Mouse (Mus musculus) CH12F3 (cell line): ENCODE measurements around the gene Abhd11.
"Not testable (repeated sequence)": the region's sequence is repeated elsewhere in the genome, so short reads cannot be mapped to it uniquely, and the experiment has no call there.

ENCODE experiments used
- in situ Hi-C: fragments of 300-500 bp; cut with MboI; formaldehyde crosslinking; loops from 2 replicates; pipeline ENCODE4 v1.14.3; 2020; ENCODE audit warnings: low sequenced_read_pairs

Abhd11 gene

DNA sequence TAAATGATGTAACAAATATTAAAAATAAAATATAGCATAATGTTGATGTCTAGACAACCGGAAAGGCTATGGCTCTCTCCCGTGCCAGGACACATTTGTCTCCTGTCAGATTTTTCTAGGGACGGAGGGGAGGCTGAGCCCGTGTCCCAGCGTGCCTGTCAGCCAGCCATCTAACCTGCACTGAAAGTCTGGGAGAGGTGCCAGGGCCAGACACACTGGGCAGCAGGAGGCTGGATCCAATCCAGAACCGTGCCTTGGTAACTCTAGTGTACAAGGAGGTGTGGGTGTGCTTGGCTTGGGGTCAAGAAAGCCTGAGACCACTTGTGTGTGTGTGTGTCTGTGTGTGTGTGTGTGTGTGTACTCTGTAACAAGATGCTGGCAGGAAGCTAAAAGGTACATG is 12.9 kb downstream of the Abhd11 start:
- in situ Hi-C loops: no loop called here

DNA sequence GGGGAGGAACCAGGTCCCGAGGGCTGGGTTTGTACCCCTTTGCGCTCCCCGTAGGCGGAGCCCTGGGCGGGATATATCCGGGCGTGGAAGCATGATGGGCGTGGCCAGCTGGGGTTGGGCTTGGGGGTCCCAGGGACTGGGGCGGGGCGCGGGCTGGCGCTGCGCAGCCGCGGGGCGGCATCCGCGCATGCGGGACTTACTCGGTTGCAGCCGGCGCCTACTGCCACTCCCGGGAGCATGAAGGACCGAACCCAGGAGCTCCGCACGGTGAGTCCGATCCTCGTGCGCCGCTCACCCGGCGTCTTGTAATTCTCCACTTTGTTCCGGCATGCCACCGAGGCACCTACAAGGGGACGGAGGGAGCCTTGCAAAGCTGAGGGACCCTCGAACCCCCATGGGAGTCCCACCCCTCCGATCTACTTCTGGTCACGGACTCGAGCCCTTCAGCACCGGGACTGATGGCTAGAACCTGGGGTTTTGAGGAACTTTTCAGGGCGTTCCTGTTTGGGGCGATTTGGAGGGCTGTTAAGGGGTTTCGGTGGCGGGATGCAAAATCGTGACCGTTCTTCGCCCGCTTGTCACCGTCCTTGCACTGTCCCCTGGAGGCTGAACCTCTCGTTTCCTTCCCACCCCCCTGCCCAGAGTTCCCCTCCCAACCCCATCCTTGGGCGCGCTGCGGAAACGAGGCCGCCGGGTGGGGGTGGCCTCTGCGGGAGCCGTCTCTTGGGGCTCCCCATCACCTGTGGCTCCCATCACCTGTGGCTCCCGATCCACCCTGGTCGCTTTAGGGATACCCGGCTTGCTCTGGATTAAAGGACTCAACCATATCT is 14.6 kb downstream of the Abhd11 start, which contains the start of gene Stx1a:
TSS of gene Stx1a (plus strand) at position 139 of the 830 bp plus-strand sequence.
- in situ Hi-C loops: no loop called here

DNA sequence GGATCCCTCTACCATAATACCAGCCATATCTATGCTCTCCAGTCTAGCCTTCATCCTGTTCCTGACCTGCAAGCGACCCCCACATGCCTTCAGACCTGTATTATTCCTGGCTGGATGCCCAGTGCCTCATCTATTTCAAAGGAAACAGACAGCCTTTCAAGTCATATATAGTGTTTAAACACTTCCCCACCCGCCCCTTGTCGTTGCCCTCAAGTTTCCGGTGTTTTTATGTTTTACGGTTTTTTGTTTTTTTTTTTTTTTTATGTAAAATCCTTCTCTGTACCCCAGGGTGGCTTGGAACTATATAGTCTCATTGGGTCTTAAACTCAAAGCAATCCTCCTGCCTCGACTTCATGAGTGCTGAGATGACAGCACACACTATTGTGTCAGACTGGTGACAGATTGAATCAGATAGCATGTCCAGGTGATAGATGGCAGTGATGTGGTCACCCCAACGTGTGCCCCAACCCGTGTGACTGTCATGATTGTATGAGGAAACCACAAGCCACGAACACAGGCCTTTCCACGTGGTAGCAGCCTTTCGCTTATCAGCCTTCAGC is 15.8 kb downstream of the Abhd11 start:
- in situ Hi-C loops: no loop called here

DNA sequence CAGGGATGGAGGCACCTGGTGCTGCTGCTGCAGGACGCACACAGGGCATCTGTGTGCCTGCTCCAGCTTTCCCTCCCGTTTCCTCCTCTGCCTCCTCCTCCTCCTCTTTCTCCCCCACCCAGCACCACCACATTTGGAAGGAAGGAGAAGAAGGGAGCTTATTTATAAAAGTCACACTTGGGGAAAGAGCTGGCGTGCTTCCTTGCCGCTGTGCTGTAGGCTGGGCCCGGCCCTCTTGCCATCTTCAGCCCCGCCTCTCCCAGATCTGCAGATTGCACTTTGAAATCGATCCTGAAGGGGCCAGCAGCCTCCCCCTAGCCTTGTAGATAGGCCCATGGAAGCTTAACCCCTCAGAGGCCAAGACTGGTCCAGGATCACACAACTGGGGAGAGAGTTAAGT is 16.9 kb downstream of the Abhd11 start:
- in situ Hi-C loops: no loop called here

DNA sequence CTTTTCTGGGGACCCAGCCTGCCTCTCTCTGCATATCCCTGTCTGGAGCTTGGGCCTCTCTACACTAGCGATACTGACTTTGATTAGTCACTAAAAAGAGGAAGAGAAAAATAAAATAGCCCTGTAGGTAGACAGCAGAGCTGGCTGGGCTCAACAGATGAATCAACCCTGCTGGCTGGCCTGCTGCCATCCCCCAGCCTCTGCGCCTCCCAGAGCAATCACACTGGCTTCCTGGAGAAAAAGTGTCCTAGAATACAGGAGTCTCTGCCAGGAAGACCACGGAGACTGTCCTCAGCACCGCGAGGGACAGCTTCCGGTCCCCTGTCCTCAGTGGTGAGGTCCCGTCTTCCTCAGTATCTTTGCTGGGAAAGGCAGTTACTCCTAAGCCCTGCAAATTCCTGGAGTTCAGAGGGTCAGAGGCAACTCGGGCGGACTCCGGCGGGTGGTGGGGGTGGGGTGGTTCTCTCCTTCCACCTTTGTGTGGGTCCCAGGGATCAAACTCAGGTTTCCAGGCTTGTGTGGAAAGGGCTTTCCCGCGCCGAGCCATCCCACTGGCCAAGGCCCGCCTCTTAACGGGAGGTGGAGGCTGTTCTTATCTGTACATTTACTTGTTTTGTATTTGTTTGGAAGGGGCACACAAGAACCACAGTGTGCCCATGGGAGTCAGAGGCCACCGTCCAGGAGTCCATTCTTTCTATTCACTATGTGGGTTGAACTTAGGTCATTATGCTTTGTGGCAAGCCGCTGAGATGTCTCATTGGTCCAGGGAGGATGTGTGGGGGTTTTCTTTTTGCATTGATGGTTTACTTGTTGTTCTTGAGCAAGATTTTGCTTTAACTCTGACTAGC is 20.3 kb downstream of the Abhd11 start:
- in situ Hi-C loops: no loop called here

DNA sequence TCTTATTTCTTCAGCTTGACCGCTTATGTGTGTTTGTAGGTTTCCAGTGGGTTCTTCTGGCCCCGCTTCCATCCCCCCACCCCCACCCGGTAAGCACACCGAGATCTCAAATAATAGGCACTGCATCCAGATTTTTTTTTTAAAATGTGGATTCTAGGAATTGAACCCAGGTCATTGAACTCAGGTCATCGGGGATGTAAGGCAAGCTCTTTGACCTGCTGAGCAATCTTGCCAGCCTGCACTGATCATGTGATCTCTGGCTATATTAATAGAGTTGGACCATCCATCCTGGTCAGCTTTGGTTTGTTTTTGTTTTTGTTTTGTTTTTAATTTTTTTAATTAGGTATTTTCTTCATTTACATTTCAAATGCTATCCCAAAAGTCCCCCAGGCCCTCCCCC is 23.6 kb downstream of the Abhd11 start:
- in situ Hi-C loops: no loop called here

DNA sequence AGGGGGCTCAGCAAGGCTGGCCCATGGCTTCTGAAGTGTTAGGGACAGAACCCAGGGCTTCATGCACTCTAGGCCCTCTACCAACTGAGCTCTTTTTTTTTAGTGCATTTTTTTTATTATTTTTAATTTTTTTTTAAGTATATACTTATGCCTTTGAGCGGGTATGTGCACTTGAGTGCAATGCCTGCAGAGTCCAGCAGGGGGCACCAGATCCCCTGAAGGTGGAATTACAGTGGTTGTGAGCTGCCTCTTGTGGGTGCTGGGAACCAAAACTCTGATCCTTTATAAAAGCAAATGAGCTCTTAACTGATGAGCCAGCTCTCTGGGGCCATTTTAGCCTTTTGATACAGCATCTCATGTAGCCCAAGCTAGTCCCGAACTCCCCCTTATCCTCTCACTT is 25.6 kb downstream of the Abhd11 start:
- in situ Hi-C loops: no loop called here

DNA sequence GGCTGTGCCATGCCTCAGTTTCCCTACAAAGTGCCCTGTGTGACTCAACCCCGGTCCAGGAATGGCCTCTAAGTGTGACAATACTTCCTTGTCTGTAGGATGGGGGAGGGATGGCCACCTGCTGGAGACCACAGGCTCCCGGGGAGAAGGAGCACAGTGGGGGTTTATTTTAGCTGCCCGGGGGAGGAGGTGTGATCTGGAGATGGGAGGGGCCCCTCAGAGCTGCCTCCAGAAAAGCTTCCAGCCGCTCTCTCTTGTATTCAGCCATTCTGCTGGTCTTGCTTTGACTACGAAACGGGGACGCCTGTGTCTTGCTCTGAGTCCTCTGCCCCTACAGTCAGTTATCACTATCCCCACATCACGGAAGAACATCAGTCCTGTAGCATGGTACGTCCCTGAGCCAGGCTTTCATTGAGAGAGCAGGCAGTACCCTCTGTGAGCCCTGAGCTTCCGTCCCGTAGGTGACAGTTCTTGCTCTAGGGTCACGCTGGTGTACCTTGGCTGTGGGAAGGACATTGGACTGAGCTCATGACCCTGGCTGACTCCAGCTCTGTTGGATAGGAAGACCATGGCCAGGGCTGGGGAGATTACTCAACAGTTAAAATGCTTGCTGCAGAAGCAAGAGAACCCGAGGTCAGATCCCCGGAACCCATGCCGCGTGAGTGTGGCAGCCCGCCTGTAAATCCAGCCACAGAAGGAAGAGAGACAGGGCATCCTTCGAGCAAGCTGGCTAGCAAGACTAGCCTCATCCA is 26.8 kb downstream of the Abhd11 start:
- in situ Hi-C loops: no loop called here

DNA sequence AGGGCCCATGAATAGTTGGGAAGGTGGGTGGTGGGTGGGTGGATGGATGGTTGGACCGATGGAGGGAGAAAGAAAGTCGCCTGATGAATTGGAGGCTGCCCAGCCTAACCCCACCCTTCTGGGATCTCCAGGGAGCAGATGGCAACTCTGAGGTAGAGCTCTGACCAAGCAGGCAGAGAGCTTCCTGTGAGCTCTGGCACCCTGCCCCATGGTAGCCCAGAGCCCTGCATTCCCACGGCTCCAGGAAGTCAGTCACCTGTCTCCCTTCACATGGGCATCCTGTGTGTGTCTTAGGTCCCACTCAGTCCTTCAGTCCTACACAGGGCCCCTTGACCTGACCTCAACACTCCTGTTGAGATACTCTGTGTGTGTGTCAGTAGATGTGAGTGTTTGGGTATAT is 29.0 kb downstream of the Abhd11 start:
- in situ Hi-C loops: no loop called here

DNA sequence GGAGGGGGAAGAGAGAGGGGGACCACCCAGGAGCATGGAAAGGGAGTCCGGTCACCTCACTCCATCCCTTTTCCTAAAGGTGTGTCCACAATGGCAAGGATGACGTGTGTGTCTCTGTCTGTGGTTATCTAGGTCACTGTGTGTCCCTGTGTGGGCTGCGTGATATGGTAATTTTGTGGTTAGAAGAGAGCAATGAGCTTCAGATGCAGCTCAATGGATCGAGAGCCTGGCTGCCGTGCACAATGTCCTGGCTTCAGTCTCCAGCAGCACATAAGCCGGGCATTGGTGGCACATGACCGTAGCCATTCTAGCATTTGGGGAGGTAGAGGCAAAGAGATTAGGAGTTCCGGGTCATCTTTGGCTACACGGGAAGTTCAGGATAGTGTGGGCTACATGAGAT is 30.6 kb downstream of the Abhd11 start:
- in situ Hi-C loops: no loop called here

DNA sequence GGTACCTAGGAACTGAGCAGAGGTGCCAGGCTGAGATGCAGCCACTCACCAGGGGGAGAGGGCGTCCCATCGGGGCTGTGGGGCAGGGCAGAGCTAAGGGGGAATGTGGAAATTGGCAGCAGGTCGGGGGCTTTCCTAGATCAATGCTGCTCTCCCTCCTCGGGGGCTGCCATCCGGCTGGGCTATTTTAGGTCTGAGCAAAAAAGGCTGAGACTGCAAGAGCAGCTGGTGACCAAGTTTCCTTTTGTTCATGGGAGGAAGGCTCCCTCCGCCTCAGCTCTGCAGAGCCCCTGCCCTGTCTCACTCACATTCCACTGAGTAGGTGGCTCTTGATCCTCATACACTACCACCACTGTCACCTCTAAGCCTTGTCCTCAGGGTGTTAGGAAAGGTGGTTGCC is 31.1 kb downstream of the Abhd11 start:
- in situ Hi-C loops: no loop called here

DNA sequence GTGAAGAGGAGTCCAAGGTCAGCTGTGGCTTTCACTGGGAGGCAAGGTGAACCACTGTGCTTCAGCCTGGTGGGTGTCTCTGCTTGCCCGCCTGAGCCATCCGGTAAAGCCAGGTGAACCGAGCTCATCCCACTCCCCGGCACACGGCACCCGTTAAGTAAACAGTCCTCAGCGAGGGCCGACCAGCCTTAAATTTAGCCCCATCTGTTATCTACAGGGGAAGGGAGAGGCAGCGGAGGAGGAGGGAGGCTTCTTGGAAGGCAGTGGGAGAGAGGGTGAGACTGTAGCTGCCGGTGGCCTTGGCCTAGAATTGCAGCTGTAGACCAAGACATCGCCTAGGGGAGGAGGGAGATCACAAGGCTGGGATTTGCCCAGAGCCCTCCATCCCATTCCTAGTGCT is 31.8 kb downstream of the Abhd11 start:
- in situ Hi-C loops: no loop called here

DNA sequence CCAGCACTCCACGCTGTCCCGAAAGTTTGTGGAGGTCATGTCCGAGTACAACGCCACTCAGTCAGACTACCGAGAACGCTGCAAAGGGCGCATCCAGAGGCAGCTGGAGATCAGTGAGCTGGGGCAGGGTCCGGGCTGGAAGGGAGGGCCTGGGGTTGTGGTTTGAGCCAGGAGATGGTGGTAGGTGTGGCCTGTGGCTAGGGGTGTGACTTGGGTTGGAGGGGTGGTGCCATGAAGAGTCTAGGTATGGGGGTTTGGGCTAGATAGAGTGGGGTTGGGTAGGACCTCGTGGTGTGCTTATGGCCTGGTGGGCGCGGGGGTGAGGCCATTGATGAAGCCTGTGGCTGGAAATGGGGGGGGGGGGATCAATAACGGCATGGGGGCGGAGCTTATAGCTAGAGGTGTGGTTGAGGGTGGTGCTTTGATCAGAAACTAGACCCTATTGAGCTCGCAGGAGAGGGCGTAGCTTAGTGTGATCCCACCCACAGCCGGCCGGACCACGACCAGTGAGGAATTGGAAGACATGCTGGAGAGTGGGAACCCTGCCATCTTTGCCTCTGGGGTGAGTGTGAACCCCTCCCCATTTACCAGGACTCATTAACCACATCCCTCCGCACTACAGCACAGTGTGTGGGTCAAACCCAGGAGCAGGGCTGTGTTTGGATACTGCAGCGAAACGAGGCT is 33.3 kb downstream of the Abhd11 start:
- in situ Hi-C loops: no loop called here

DNA sequence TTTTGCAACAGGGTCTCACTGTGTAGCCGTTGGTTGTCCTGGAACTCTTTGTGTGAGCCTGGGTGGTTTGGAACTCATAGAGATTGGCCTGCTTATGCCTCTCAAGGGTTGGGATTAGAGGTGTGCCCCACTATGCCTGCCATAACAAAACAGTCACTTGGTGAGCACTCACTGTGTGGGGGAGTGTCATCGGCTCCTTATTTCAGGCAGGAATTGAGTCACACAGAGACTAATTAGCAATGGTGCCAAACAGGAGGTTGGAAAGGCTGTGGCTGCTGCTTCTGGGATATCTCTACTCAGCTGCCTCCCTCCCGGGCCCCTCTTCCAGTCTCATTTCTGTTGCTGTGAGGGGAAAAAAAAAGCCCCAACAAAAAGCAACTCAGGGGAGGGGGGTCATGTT is 35.6 kb downstream of the Abhd11 start:
- in situ Hi-C loops: no loop called here

DNA sequence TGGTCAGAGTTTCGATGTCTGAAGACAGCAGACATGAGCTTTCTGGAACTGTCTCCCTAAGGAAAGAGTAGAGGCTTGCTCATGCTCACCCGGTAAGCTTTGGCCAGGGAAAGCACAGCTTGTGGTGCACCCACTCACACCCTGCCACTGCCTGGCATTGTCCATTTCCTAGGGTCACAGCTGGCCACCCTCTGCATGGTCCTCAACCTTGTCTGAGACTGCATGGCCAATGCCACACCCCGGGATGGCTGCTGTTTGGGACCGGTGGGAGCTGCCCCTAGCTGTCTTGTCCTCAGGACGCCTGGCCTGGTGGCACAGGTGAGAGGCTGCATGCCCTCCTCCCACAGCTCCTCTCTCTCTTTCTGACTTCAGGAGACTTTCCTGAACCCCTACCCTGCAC is 39.6 kb downstream of the Abhd11 start:
- in situ Hi-C loops: no loop called here

DNA sequence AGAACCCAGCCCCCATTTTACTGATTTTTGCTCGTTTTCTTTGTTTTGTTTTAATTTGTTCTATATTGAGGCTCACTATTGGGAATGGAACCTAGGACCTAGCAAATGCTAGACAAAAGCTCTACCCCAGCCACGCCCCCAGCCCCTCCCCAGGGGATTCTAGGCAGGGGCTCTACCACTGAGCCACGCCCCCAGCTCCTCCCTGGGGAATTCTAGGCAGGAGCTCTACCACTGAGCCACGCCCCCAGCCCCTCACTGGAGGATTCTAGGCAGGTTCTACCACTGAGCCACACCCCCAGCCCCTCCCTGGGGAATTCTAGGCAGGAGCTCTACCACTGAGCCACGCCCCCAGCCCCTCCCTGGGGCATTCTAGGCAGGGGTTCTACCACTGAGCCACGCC is 40.3 kb downstream of the Abhd11 start:
- in situ Hi-C loops: not testable (repeated sequence)

DNA sequence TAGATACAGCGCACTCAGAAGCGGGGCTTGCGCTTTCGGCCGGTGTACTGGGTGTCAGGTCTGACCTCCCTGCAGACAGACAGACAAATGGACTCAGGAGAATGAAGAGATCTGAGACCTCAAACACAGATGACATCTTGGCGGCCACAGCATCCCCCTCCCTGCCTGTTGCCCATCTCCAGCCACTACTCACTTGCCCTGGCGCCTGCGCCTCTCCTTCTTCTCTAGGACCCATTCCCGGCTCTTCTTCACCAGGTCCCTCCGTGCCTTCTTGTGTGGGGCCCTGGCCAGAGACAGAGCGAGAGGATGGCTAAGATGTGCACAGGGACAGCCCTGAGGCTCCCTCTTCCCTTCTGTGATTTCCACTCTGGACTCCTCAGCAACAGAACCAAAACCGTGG is 44.4 kb downstream of the Abhd11 start:
- in situ Hi-C loops: no loop called here
